Mouse (Mus musculus): ENCODE measurements around the gene Mier3.

- TF ChIP-seq CTCF (IDR thresholded peaks at IDR 0.05; ENCODE audit: low read depth, low read length) (no peak), GATA1 (IDR thresholded peaks at IDR 0.05; ENCODE audit: borderline replicate concordance, low read length) (no peak)
Observed at GRCm38 (mm10) chr13:111646204-111646603, 34.6 kb upstream of the Mier3 start.

Data from G1E (cell line).